Mouse (Mus musculus) lung, embryonic 14.5 days (tissue): ENCODE data around the gene Prss46. TPM values are rescaled to one million over a fixed set of nuclear protein-coding genes. Genes with fewer than 3 reads are reported as not detected.

Source experiments
- ATAC-seq: fragments of 200-750 bp; cut with Nextera tagmentation; 2 replicates; pipeline ENCODE4 v1.8.0; 2017; ENCODE audit warnings: mild to moderate bottlenecking, moderate TSS enrichment, moderate library complexity; ENCODE audit not compliant: insufficient read depth
- DNase-seq: peaks from one replicate; pipeline ENCODE4 v3.0.0-alpha.2; 2015
- H3K27ac ChIP-seq: fragments of 300-500 bp; sonication (generic); 2 replicates; pipeline ENCODE4 v1.5.1; 2014; ENCODE audit warnings: low read depth, mild to moderate bottlenecking, moderate library complexity
- H3K27me3 ChIP-seq: fragments of 300-500 bp; sonication (generic); 2 replicates; pipeline ENCODE4 v1.6.1; 2014; ENCODE audit warnings: low read length, control low read depth; ENCODE audit not compliant: insufficient read depth
- H3K36me3 ChIP-seq: fragments of 300-500 bp; sonication (generic); 2 replicates; pipeline ENCODE4 v1.6.1; 2014; ENCODE audit warnings: control low read depth; ENCODE audit not compliant: insufficient read depth
- H3K4me1 ChIP-seq: fragments of 300-500 bp; sonication (generic); 2 replicates; pipeline ENCODE4 v1.6.1; 2014; ENCODE audit warnings: antibody characterized with exemption, control low read depth; ENCODE audit not compliant: insufficient read depth
- H3K4me2 ChIP-seq: fragments of 300-500 bp; sonication (generic); 2 replicates; pipeline ENCODE4 v1.6.1; 2014; ENCODE audit warnings: mild to moderate bottlenecking
- H3K4me3 ChIP-seq: fragments of 300-500 bp; sonication (generic); 2 replicates; pipeline ENCODE4 v1.5.1; 2014; ENCODE audit warnings: low read depth, low read length
- H3K9ac ChIP-seq: fragments of 300-500 bp; sonication (generic); 2 replicates; pipeline ENCODE4 v1.6.1; 2014
- H3K9me3 ChIP-seq: fragments of 300-500 bp; sonication (generic); 2 replicates; pipeline ENCODE4 v1.6.1; 2016; ENCODE audit warnings: low read depth, low read length, control low read depth
- CTCF ChIP-seq: IDR thresholded peaks from 2 replicates; pipeline ENCODE4 v1.5.1; 2016; ENCODE audit warnings: antibody characterized with exemption, low read depth
- WGBS: fragments of 180-500 bp; shearing (Covaris S2); extraction: QIAGEN DNeasy Blood & Tissue Kit; methylation state at CpG from one replicate; pipeline ENCODE4 v1.1.7; 2014; 5-methylcytosine and 5-hydroxymethylcytosine counted together
- polyA plus RNA-seq: library from polyadenylated mRNA; unstranded; fragments of >200 nt; fragmentation: Nextera tagmentation; extraction: Ambion mirVana; gene quantifications from 2 replicates; pipeline ENCODE4 v1.2.1, GENCODE M21; 2014

The Prss46 gene
- polyA plus RNA-seq, 1 experiment from 2014 or later: not detected

GRCm38 (mm10) chr9:110858967-110859596, 14.8 kb downstream of the Prss46 start:
- no peak for TF ChIP-seq CTCF
- Histone ChIP-seq H3K9me3 (no peaks in the 10 kb centered on the region), H3K4me3 (no peak overlapping the region), H3K4me2 (no peak overlapping the region), H3K27me3 (peaks cover 14% of the 10 kb centered on the region; the same call in 1 of the 2 replicates), H3K36me3 (no peaks in the 10 kb centered on the region), H3K4me1 (0 out of 2 replicates have a peak, but pooled peaks cover 3% of the 10 kb centered on the region), H3K9ac (no peak overlapping the region), H3K27ac (no peak overlapping the region)
- WGBS: 73% methylated on average over 5 of the region's 5 CpGs
- ATAC-seq: no peak
- DNase-seq: no peak

GRCm38 (mm10) chr9:110871030-110871429, 26.7 kb downstream of the Prss46 start:
- Histone ChIP-seq H3K36me3 (no peaks in the 10 kb centered on the region), H3K9ac (no peak overlapping the region), H3K27me3 (peaks cover 15% of the 10 kb centered on the region), H3K4me1 (0 out of 2 replicates have a peak, but pooled peaks cover 3% of the 10 kb centered on the region), H3K4me3 (no peak overlapping the region), H3K4me2 (no peak overlapping the region), H3K9me3 (no peaks in the 10 kb centered on the region), H3K27ac (no peak overlapping the region)
- no peak for ATAC-seq
- peak; percentile 80 for TF ChIP-seq CTCF
- DNase-seq: peak; percentile 72
- 18% methylated on average over 7 of the region's 7 CpGs for WGBS

- H3K4me1 ChIP-seq: 0 out of 2 replicates have a peak, but pooled peaks cover 3% of the 10 kb centered on the region
- no peaks in the 10 kb centered on the region for H3K36me3 ChIP-seq
- H3K27me3 ChIP-seq: peaks cover 15% of the 10 kb centered on the region
- no peak overlapping the region for H3K27ac ChIP-seq
- H3K4me3 ChIP-seq: peak overlapping the region; percentile 25; the same call in 1 of the 2 replicates
- no peaks in the 10 kb centered on the region for H3K9me3 ChIP-seq
- TF ChIP-seq CTCF: 0 out of 2 replicates have a peak, but pooled peaks have one; percentile 14
- DNase-seq: peak; percentile 82
- no peak overlapping the region for H3K9ac ChIP-seq
- peak; percentile 76 for ATAC-seq
- WGBS: 6% methylated on average over 40 of the region's 40 CpGs
- peak overlapping the region; percentile 52 for H3K4me2 ChIP-seq
Observed at GRCm38 (mm10) chr9:110873681-110874659, 29.7 kb downstream of the Prss46 start.

- H3K4me1 ChIP-seq: 0 out of 2 replicates have a peak, but pooled peaks cover 3% of the 10 kb centered on the region
- peak; percentile 29; the same call in 1 of the 2 replicates for ATAC-seq
Observed at GRCm38 (mm10) chr9:110874660-110875191, 30.4 kb downstream of the Prss46 start.

GRCm38 (mm10) chr9:110875288-110875695, 31.0 kb downstream of the Prss46 start:
- 19% methylated on average over 5 of the region's 6 CpGs for WGBS
- Histone ChIP-seq H3K4me2 (no peak overlapping the region), H3K9ac (no peak overlapping the region), H3K27ac (no peak overlapping the region), H3K9me3 (no peaks in the 10 kb centered on the region), H3K27me3 (peaks cover 17% of the 10 kb centered on the region), H3K36me3 (no peaks in the 10 kb centered on the region), H3K4me3 (no peak overlapping the region), H3K4me1 (0 out of 2 replicates have a peak, but pooled peaks cover 3% of the 10 kb centered on the region)
- DNase-seq (no peak), ATAC-seq (no peak)
- no peak for TF ChIP-seq CTCF

More at GRCm38 (mm10) chr9:110874660-110875191, 30.4 kb downstream of the Prss46 start:
- Histone ChIP-seq H3K36me3 (no peaks in the 10 kb centered on the region), H3K9me3 (no peaks in the 10 kb centered on the region), H3K27me3 (peaks cover 15% of the 10 kb centered on the region), H3K9ac (no peak overlapping the region), H3K27ac (no peak overlapping the region), H3K4me2 (no peak overlapping the region), H3K4me3 (no peak overlapping the region)
- no peak for DNase-seq
- WGBS: 9% methylated on average over 3 of the region's 3 CpGs
- TF ChIP-seq CTCF: no peak

- ATAC-seq: no peak
- Histone ChIP-seq H3K27me3 (peaks cover 27% of the 10 kb centered on the region), H3K4me3 (no peak overlapping the region), H3K9me3 (no peaks in the 10 kb centered on the region), H3K4me2 (no peak overlapping the region), H3K36me3 (no peaks in the 10 kb centered on the region), H3K9ac (no peak overlapping the region), H3K27ac (no peak overlapping the region), H3K4me1 (0 out of 2 replicates have a peak, but pooled peaks cover 3% of the 10 kb centered on the region)
- no peak for TF ChIP-seq CTCF
- DNase-seq: no peak
- 77% methylated on average over 1 of the region's 1 CpGs for WGBS
Observed at GRCm38 (mm10) chr9:110877353-110877752, 33.0 kb downstream of the Prss46 start.
